Mouse (Mus musculus) Patski (cell line): ENCODE data around the gene Nupl2. TPM values are rescaled to one million over a fixed set of nuclear protein-coding genes. Genes with fewer than 3 reads are reported as not detected.
A peak's percentile ranks its signal among the peaks of the same experiment; 100 is the strongest.

Source experiments
- ATAC-seq: fragments of 100-300 bp; one replicate; pipeline ENCODE4 v1.8.0; 2021
- CTCF ChIA-PET: fragments of 350-600 bp; sonication (Branson Sonifier 250); formaldehyde crosslinking; loops from one replicate; lab custom pipeline; 2022; ENCODE audit warnings: inconsistent platforms; lab: Charles Lee
- POLR2A ChIA-PET: fragments of 350-600 bp; sonication (Branson Sonifier 250); formaldehyde crosslinking; loops from one replicate; lab custom pipeline; 2022; ENCODE audit warnings: antibody characterized with exemption, inconsistent platforms; lab: Charles Lee
- DNase-seq: peaks from one replicate; pipeline ENCODE4 v3.0.0-alpha.2; 2011; ENCODE audit warnings: low read depth, low spot score
- H3K27me3 ChIP-seq: fragments of 371-371 bp; one replicate; pipeline ENCODE4 v1.5.1; 2021
- CTCF ChIP-seq: fragments of 100-300 bp; IDR thresholded peaks from one replicate; pipeline ENCODE4 v1.5.1; 2021
- in situ Hi-C: fragments of 300-500 bp; cut with MboI; formaldehyde crosslinking; loops from 3 replicates; pipeline ENCODE4 v1.11.1; 2018; ENCODE audit warnings: low pct_unique_long_range_greater_than_20kb, mixed read lengths
- polyA plus RNA-seq: library from polyadenylated mRNA; unstranded; gene quantifications from one replicate; pipeline ENCODE4 v1.2.3, GENCODE M21; 2021

Gene Nupl2
- 9.0 TPM for polyA plus RNA-seq

GRCm38 (mm10) chr5:24164789-24165445 is at the start of gene Nupl2:
Gene Nupl2, plus strand, starts transcription at chr5:24164963.
- CTCF ChIA-PET, result interaction anchor here (1.6 kb wide), 1 partner anchor 9 kb away, joined by 6 read pairs; no protein-coding TSS in a partner anchor
- in situ Hi-C loops, result no loop called here
- POLR2A ChIA-PET, result interaction anchor here (0.9 to 1.4 kb wide), 3 partner anchors 8 to 64 kb away, joined by 3 to 5 read pairs (median 3); partner anchors contain the start of gene Klhl7
- H3K27me3 ChIP-seq, result no peaks in the 10 kb centered on the region
- no peak for TF ChIP-seq CTCF
- peak; percentile 75 for DNase-seq
- peak; percentile 94 for ATAC-seq

GRCm38 (mm10) chr5:24122221-24122620 is 42.5 kb upstream of the Nupl2 start:
- no peaks in the 10 kb centered on the region for H3K27me3 ChIP-seq
- no peak for ATAC-seq
- in situ Hi-C loops, result no loop called here
- POLR2A ChIA-PET, result no interaction called here
- TF ChIP-seq CTCF, result no peak
- no peak for DNase-seq
- CTCF ChIA-PET, result interaction anchor here (1.2 to 1.5 kb wide), 5 partner anchors 9 to 19 kb away, joined by 3 read pairs; no protein-coding TSS in a partner anchor

GRCm38 (mm10) chr5:24124175-24124574 is 40.6 kb upstream of the Nupl2 start:
- no peak for DNase-seq
- no peaks in the 10 kb centered on the region for H3K27me3 ChIP-seq
- ChIA-PET POLR2A (no interaction called here), CTCF (interaction anchor here (0.8 kb wide), 1 partner anchor 10 kb away, joined by 3 read pairs; no protein-coding TSS in a partner anchor)
- no peak for ATAC-seq
- no peak for TF ChIP-seq CTCF
- in situ Hi-C loops, result no loop called here

- ATAC-seq (no peak), DNase-seq (no peak)
- TF ChIP-seq CTCF, result no peak
- in situ Hi-C loops, result no loop called here
- POLR2A ChIA-PET, result no interaction called here
- CTCF ChIA-PET, result interaction anchor here (0.8 to 1.8 kb wide), 2 partner anchors 11 to 23 kb away, joined by 3 to 4 read pairs; no protein-coding TSS in a partner anchor
- no peaks in the 10 kb centered on the region for H3K27me3 ChIP-seq
Observed at GRCm38 (mm10) chr5:24124579-24125276, 40.0 kb upstream of the Nupl2 start.

- in situ Hi-C loops, result no loop called here
- POLR2A ChIA-PET, result interaction anchor here (1.2 kb wide), 1 partner anchor 16 kb away, joined by 4 read pairs; no protein-coding TSS in a partner anchor
- no peaks in the 10 kb centered on the region for H3K27me3 ChIP-seq
- DNase-seq (no peak), ATAC-seq (no peak)
- CTCF ChIA-PET, result interaction anchor here (1.2 to 2.3 kb wide), 4 partner anchors 10 to 24 kb away, joined by 4 to 7 read pairs (median 4); no protein-coding TSS in a partner anchor
- TF ChIP-seq CTCF, result no peak
Observed at GRCm38 (mm10) chr5:24125910-24126636, 38.7 kb upstream of the Nupl2 start.

GRCm38 (mm10) chr5:24126967-24127366 is 37.8 kb upstream of the Nupl2 start:
- ChIA-PET CTCF (interaction anchor here (1.1 to 2.3 kb wide), 3 partner anchors 11 to 13 kb away, joined by 4 to 7 read pairs (median 6); no protein-coding TSS in a partner anchor), POLR2A (no interaction called here)
- in situ Hi-C loops, result no loop called here
- DNase-seq (no peak), ATAC-seq (no peak)
- no peak for TF ChIP-seq CTCF
- H3K27me3 ChIP-seq, result no peaks in the 10 kb centered on the region

GRCm38 (mm10) chr5:24146964-24147363 is 17.8 kb upstream of the Nupl2 start:
- no peak for DNase-seq
- H3K27me3 ChIP-seq, result no peaks in the 10 kb centered on the region
- in situ Hi-C loops, result no loop called here
- ChIA-PET CTCF (no interaction called here), POLR2A (no interaction called here)
- ATAC-seq, result no peak
- TF ChIP-seq CTCF, result no peak

GRCm38 (mm10) chr5:24152199-24152598 is 12.6 kb upstream of the Nupl2 start:
- in situ Hi-C loops, result no loop called here
- ChIA-PET CTCF (interaction anchor here (2.2 kb wide), 1 partner anchor 12 kb away, joined by 6 read pairs; no protein-coding TSS in a partner anchor), POLR2A (interaction anchor here (1.0 to 1.1 kb wide), 2 partner anchors 12 to 22 kb away, joined by 3 read pairs; partner anchors contain the start of gene Nupl2)
- TF ChIP-seq CTCF, result no peak
- no peaks in the 10 kb centered on the region for H3K27me3 ChIP-seq
- no peak for ATAC-seq
- DNase-seq, result no peak

GRCm38 (mm10) chr5:24156774-24157173 is 8.0 kb upstream of the Nupl2 start:
- no peaks in the 10 kb centered on the region for H3K27me3 ChIP-seq
- no peak for ATAC-seq
- TF ChIP-seq CTCF, result no peak
- DNase-seq, result no peak
- CTCF ChIA-PET, result no interaction called here
- in situ Hi-C loops, result no loop called here
- POLR2A ChIA-PET, result no interaction called here

GRCm38 (mm10) chr5:24167263-24167662 is 2.5 kb downstream of the Nupl2 start:
- CTCF ChIA-PET, result interaction anchor here (1.9 kb wide), 1 partner anchor 10 kb away, joined by 5 read pairs; no protein-coding TSS in a partner anchor

More at GRCm38 (mm10) chr5:24167263-24167662, 2.5 kb downstream of the Nupl2 start:
- no peak for ATAC-seq
- no peak for DNase-seq
- TF ChIP-seq CTCF, result peak; percentile 54
- in situ Hi-C loops, result no loop called here
- POLR2A ChIA-PET, result no interaction called here
- no peaks in the 10 kb centered on the region for H3K27me3 ChIP-seq
